Mouse (Mus musculus): Measurements from ENCODE around the gene Efcab11. TPM values are rescaled to one million over a fixed set of nuclear protein-coding genes. Genes with fewer than 3 reads are reported as not detected.

Gene Efcab11
- polyA plus RNA-seq, 2 experiments = 2.9 to 6.6 TPM

GRCm38 (mm10) chr12:99671162-99671865 is 212.9 kb downstream of the Efcab11 start:
- 75% methylated on average over 12 of the region's 12 CpGs for WGBS (ENCODE audit: insufficient replicate concordance)
- Histone ChIP-seq H3K27ac (no peak overlapping the region), H3K27me3 (ENCODE audit: control insufficient read depth, insufficient read depth, low read length) (no peaks in the 10 kb centered on the region), H3K4me1 (replicated peaks; ENCODE audit: control insufficient read depth in 2 of 2, insufficient read depth in 2 of 2, low read length in 1 of 2) (no peaks in the 10 kb centered on the region), H3K4me2 (ENCODE audit: low read depth) (no peak overlapping the region), H3K9me3 (ENCODE audit: control insufficient read depth, low read length) (no peaks in the 10 kb centered on the region), H3K36me3 (replicated peaks; ENCODE audit: control insufficient read depth, insufficient read depth, low read depth) (no peaks in the 10 kb centered on the region), H3K4me3 (ENCODE audit: insufficient read depth in 1 of 2, low read depth in 2 of 2, low read length in 2 of 2) (no peak overlapping the region), H3K9ac (replicated peaks) (no peak overlapping the region)
- DNase-seq (ENCODE audit: low read depth in 3 of 3, low spot score in 3 of 3) (no peak), ATAC-seq (ENCODE audit: insufficient read depth) (no peak)
- TF ChIP-seq CTCF (IDR thresholded peaks at IDR 0.05; ENCODE audit: low read depth) = no peak

DNA sequence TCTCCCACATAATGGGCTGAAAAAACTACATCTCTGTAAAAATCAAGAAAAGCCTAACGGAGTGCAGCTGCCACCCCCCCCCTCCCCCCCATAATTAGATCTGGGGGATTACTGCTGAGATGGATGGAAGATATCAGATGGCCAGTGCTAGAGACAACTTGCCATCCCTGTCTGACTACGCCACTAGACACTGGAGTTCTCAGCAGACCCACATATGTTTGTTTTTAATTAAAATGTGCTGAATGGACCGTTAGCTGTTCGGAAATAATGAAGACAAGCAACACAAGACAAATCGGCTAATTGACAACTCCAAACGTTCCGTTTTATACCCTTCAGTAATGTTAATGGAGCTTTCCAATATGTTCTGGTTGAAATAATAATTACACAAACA is 213.5 kb downstream of the Efcab11 start:
- no peak overlapping the region for H3K27ac ChIP-seq
- DNase-seq (ENCODE audit: low read depth in 3 of 3, low spot score in 3 of 3) = no peak
- no peak overlapping the region for H3K4me3 ChIP-seq (ENCODE audit: insufficient read depth in 1 of 2, low read depth in 2 of 2, low read length in 2 of 2)
- H3K9me3 ChIP-seq (ENCODE audit: control insufficient read depth, low read length) = no peaks in the 10 kb centered on the region
- WGBS (ENCODE audit: insufficient replicate concordance) = 68% methylated on average over 7 of the region's 7 CpGs
- TF ChIP-seq CTCF (IDR thresholded peaks at IDR 0.05; ENCODE audit: low read depth) = no peak
- no peak for TF ChIP-seq EP300 (IDR thresholded peaks at IDR 0.05; ENCODE audit: low read depth)
- H3K4me2 ChIP-seq (ENCODE audit: low read depth) = no peak overlapping the region
- ATAC-seq (ENCODE audit: insufficient read depth) = no peak
- H3K9ac ChIP-seq (replicated peaks) = no peak overlapping the region
- H3K4me1 ChIP-seq (replicated peaks; ENCODE audit: control insufficient read depth in 2 of 2, insufficient read depth in 2 of 2, low read length in 1 of 2) = no peaks in the 10 kb centered on the region
- no peaks in the 10 kb centered on the region for H3K27me3 ChIP-seq (ENCODE audit: control insufficient read depth, insufficient read depth, low read length)
- H3K36me3 ChIP-seq (replicated peaks; ENCODE audit: control insufficient read depth, insufficient read depth, low read depth) = no peaks in the 10 kb centered on the region

DNA sequence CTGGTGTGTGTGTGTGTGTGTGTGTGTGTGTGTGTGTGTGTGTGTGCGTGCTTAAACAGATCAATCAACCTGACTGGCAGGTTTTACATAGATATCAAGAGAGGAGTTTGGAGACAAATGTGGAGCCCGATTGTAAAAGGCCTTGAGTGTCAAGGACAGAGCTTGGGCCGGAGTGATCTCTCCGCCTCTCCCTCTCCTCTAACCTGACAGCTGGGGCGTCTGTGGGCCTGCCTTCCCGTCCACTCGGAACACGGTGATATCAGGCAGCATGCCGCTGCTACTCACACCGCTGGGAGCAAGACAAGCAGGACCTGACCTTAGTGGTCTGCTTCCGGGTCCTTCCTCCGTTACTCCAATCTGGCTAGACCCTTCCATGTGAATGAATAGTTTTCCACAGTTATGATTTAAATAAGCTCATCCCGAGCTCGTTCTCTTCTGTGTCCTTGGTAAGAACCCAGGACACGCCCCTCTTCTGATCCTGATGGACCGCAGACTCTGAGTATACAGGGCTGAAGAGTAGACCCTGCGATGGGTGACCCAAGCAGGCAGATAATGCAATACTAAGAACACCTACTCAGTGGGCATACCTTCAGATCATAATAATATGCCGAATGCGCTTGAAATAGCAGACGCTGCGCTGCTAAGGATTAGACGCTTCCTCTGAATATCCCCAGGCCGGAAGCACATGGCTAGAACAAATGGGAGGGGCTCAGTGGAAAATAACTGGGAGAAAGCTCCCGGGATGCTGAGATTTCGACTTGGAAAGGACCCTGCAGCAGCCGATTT is 214.1 kb downstream of the Efcab11 start:
- no peaks in the 10 kb centered on the region for H3K9me3 ChIP-seq (ENCODE audit: control insufficient read depth, low read length)
- 67% methylated on average over 26 of the region's 26 CpGs for WGBS (ENCODE audit: insufficient replicate concordance)
- no peaks in the 10 kb centered on the region for H3K4me1 ChIP-seq (replicated peaks; ENCODE audit: control insufficient read depth in 2 of 2, insufficient read depth in 2 of 2, low read length in 1 of 2)
- H3K4me3 ChIP-seq (ENCODE audit: insufficient read depth in 1 of 2, low read depth in 2 of 2, low read length in 2 of 2) = no peak overlapping the region
- H3K4me2 ChIP-seq (ENCODE audit: low read depth) = no peak overlapping the region
- TF ChIP-seq EP300 (IDR thresholded peaks at IDR 0.05; ENCODE audit: low read depth) (no peak), CTCF (IDR thresholded peaks at IDR 0.05; ENCODE audit: low read depth) (no peak)
- no peak overlapping the region for H3K27ac ChIP-seq
- no peaks in the 10 kb centered on the region for H3K36me3 ChIP-seq (replicated peaks; ENCODE audit: control insufficient read depth, insufficient read depth, low read depth)
- H3K9ac ChIP-seq (replicated peaks) = no peak overlapping the region
- DNase-seq (ENCODE audit: low read depth in 3 of 3, low spot score in 3 of 3) (no peak), ATAC-seq (ENCODE audit: insufficient read depth) (no peak)
- H3K27me3 ChIP-seq (ENCODE audit: control insufficient read depth, insufficient read depth, low read length) = no peaks in the 10 kb centered on the region

GRCm38 (mm10) chr12:99654991-99655880 is 229.0 kb downstream of the Efcab11 start:
- Histone ChIP-seq H3K27me3 (ENCODE audit: control insufficient read depth, insufficient read depth, low read length) (no peaks in the 10 kb centered on the region), H3K4me2 (ENCODE audit: low read depth) (no peak overlapping the region), H3K9ac (replicated peaks) (no peak overlapping the region), H3K4me3 (ENCODE audit: insufficient read depth in 1 of 2, low read depth in 2 of 2, low read length in 2 of 2) (no peak overlapping the region), H3K36me3 (replicated peaks; ENCODE audit: control insufficient read depth, insufficient read depth, low read depth) (no peaks in the 10 kb centered on the region), H3K27ac (no peak overlapping the region), H3K4me1 (replicated peaks; ENCODE audit: control insufficient read depth in 2 of 2, insufficient read depth in 2 of 2, low read length in 1 of 2) (no peaks in the 10 kb centered on the region), H3K9me3 (ENCODE audit: control insufficient read depth, low read length) (no peaks in the 10 kb centered on the region)
- DNase-seq (ENCODE audit: low read depth in 3 of 3, low spot score in 3 of 3) (no peak), ATAC-seq (ENCODE audit: insufficient read depth) (no peak)
- TF ChIP-seq EP300 (IDR thresholded peaks at IDR 0.05; ENCODE audit: low read depth) (no peak), CTCF (IDR thresholded peaks at IDR 0.05; ENCODE audit: low read depth) (no peak)
- 66% methylated on average over 19 of the region's 19 CpGs for WGBS (ENCODE audit: insufficient replicate concordance)

- DNase-seq (ENCODE audit: low read depth in 3 of 3, low spot score in 3 of 3) = no peak
- H3K4me2 ChIP-seq (ENCODE audit: low read depth) = no peak overlapping the region
Observed at GRCm38 (mm10) chr12:99652459-99652858, 231.8 kb downstream of the Efcab11 start.

More at GRCm38 (mm10) chr12:99652459-99652858, 231.8 kb downstream of the Efcab11 start:
- TF ChIP-seq CTCF (IDR thresholded peaks at IDR 0.05; ENCODE audit: low read depth) (no peak), EP300 (IDR thresholded peaks at IDR 0.05; ENCODE audit: low read depth) (no peak)
- Histone ChIP-seq H3K9me3 (ENCODE audit: control insufficient read depth, low read length) (no peaks in the 10 kb centered on the region), H3K9ac (replicated peaks) (no peak overlapping the region), H3K27me3 (ENCODE audit: control insufficient read depth, insufficient read depth, low read length) (no peaks in the 10 kb centered on the region), H3K4me1 (replicated peaks; ENCODE audit: control insufficient read depth in 2 of 2, insufficient read depth in 2 of 2, low read length in 1 of 2) (no peaks in the 10 kb centered on the region), H3K36me3 (replicated peaks; ENCODE audit: control insufficient read depth, insufficient read depth, low read depth) (no peaks in the 10 kb centered on the region), H3K27ac (no peak overlapping the region), H3K4me3 (ENCODE audit: insufficient read depth in 1 of 2, low read depth in 2 of 2, low read length in 2 of 2) (no peak overlapping the region)
- ATAC-seq (ENCODE audit: insufficient read depth) = no peak
- WGBS (ENCODE audit: insufficient replicate concordance) = 68% methylated on average over 6 of the region's 6 CpGs
